Mouse (Mus musculus) adrenal gland, postnatal 0 days (tissue): ENCODE results near the gene Ivns1abp. TPM values are rescaled to one million over a fixed set of nuclear protein-coding genes. Genes with fewer than 3 reads are reported as not detected.

Source experiments
- polyA plus RNA-seq: library from polyadenylated mRNA; unstranded; fragments of >200 nt; fragmentation: Nextera tagmentation; extraction: Ambion mirVana; gene quantifications from 2 replicates; pipeline ENCODE4 v1.2.1, GENCODE M21; 2015

Ivns1abp gene
- polyA plus RNA-seq: 57.6 and 91.5 TPM in 2 replicates

GRCm38 (mm10) chr1:151344283-151345108 lies at the start of gene Ivns1abp:
Gene Ivns1abp, plus strand, starts transcription at chr1:151344477.

Other genes starting within 250 kb of the Ivns1abp start
- gene Gm47985, start 161.9 kb upstream of the Ivns1abp start, polyA plus RNA-seq: 0.19 TPM in 1 of 2 replicates, not detected in the other
- 0.08 TPM in 1 of 2 replicates, not detected in the other for gene Gm8947, start 152.1 kb upstream of the Ivns1abp start, polyA plus RNA-seq
- gene Gm47995, start 146.0 kb upstream of the Ivns1abp start, polyA plus RNA-seq: not detected in 2 replicates
- gene 3110040M04Rik, start 140.4 kb upstream of the Ivns1abp start, polyA plus RNA-seq: not detected in 2 replicates
- gene Gm47996, start 134.3 kb upstream of the Ivns1abp start, polyA plus RNA-seq: not detected in 2 replicates
- 24.9 and 41.9 TPM in 2 replicates for gene Swt1, start 84.0 kb downstream of the Ivns1abp start, polyA plus RNA-seq
- 16.0 and 25.7 TPM in 2 replicates for gene Trmt1l, start 84.1 kb downstream of the Ivns1abp start, polyA plus RNA-seq
- gene Rnf2, start 156.5 kb downstream of the Ivns1abp start, polyA plus RNA-seq: 55.9 and 84.1 TPM in 2 replicates
- 20.7 and 47.9 TPM in 2 replicates for gene Fam129a, start 226.7 kb downstream of the Ivns1abp start, polyA plus RNA-seq